Mouse (Mus musculus): Measurements from ENCODE around the gene Plcg2.

DNA sequence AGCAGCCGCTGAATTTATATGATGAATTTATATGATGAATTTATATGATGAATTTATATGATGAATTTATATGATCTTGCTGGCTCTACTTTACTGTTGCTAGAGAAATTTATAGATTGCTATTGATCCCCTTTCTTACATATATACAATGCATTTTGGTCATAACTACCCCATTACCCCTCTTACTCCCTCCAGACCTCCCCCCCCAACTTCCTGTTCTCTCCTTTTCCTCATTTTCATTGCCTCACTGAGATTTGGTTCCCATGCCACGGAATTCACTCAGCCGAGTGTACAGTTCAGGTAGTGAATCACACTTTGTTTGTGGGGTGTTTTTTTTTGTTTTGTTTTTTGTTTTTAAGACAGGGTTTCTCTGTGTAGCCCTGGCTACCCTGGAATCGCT lies 20.8 kb downstream of the Plcg2 start:
- TF ChIP-seq CTCF (IDR thresholded peaks at IDR 0.05; ENCODE audit: low read depth) (no peak), EP300 (optimal IDR thresholded peaks at IDR 0.05) (no peak)

All from stomach, postnatal 0 days (tissue).